Mouse (Mus musculus) lung, embryonic 16.5 days (tissue): ENCODE measurements at regions not wholly inside any gene's neighbourhood (a gene's known extent, or its start where the extent isn't known, plus 50 kb on each side); places are given as distances from the start of the nearest gene placed in this dataset.
A peak's percentile ranks its signal among the peaks of the same experiment; 100 is the strongest.

ENCODE experiments used
- ATAC-seq: fragments of 200-750 bp; cut with Nextera tagmentation; 2 replicates; pipeline ENCODE4 v1.8.0; 2017; ENCODE audit warnings: low read depth, mild to moderate bottlenecking, moderate library complexity
- H3K27ac ChIP-seq: fragments of 300-500 bp; sonication (generic); 2 replicates; pipeline ENCODE4 v1.5.1; 2014; ENCODE audit warnings: mild to moderate bottlenecking, control low read depth, low read length
- H3K27me3 ChIP-seq: fragments of 300-500 bp; sonication (generic); 2 replicates; pipeline ENCODE4 v1.6.1; 2014; ENCODE audit warnings: low read depth, low read length, mixed read lengths; ENCODE audit not compliant: control insufficient read depth, insufficient read depth
- H3K36me3 ChIP-seq: fragments of 300-500 bp; sonication (generic); 2 replicates; pipeline ENCODE4 v1.6.1; 2014; ENCODE audit warnings: low read length; ENCODE audit not compliant: control insufficient read depth, insufficient read depth
- H3K4me1 ChIP-seq: fragments of 300-500 bp; sonication (generic); replicated peaks from 2 replicates; pipeline ENCODE4 v1.6.1; 2014; ENCODE audit warnings: low read length, mixed read lengths; ENCODE audit not compliant: control insufficient read depth, insufficient read depth
- H3K4me2 ChIP-seq: fragments of 300-500 bp; sonication (generic); 2 replicates; pipeline ENCODE4 v1.6.1; 2014; ENCODE audit warnings: low read depth, low read length, control low read depth
- H3K4me3 ChIP-seq: fragments of 300-500 bp; sonication (generic); 2 replicates; pipeline ENCODE4 v1.5.1; 2014; ENCODE audit warnings: mild to moderate bottlenecking, low read length, control low read depth
- H3K9ac ChIP-seq: fragments of 300-500 bp; sonication (generic); 2 replicates; pipeline ENCODE4 v1.6.1; 2014; ENCODE audit warnings: low read length, control low read depth
- H3K9me3 ChIP-seq: fragments of 300-500 bp; sonication (generic); 2 replicates; pipeline ENCODE4 v1.6.1; 2016; ENCODE audit warnings: low read length; ENCODE audit not compliant: control insufficient read depth
- WGBS: fragments of 180-500 bp; shearing (Covaris S2); extraction: QIAGEN DNeasy Blood & Tissue Kit; methylation state at CpG from one replicate; pipeline ENCODE4 v1.1.7; 2014; 5-methylcytosine and 5-hydroxymethylcytosine counted together

DNA sequence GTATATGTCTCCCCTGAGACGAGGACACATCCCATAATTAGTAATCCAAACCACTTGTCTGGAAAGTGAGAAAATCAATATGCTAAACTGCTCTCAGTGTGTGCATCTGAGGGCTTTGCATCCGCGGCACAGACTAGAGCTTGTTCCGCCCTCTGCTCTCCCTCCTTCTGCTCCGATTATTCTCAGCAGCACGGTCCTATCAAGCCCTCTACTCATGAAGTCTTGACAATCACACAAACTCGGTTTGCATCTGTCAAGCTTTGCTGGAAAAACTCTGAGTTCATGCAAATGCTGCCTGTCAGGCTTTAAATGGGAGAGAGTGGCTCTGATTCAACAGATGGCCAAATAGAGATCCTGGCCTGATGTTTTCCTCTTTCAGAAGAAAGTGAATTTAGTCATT lies 1121.3 kb downstream of the Cdh8 start:
- H3K27me3 ChIP-seq = no peaks in the 10 kb centered on the region
- no peaks in the 10 kb centered on the region for H3K36me3 ChIP-seq
- H3K4me2 ChIP-seq = no peak overlapping the region
- no peak for ATAC-seq
- WGBS = 61% methylated on average over 7 of the region's 7 CpGs
- no peaks in the 10 kb centered on the region for H3K4me1 ChIP-seq
- no peak overlapping the region for H3K9ac ChIP-seq
- no peak overlapping the region for H3K27ac ChIP-seq
- no peaks in the 10 kb centered on the region for H3K9me3 ChIP-seq
- no peak overlapping the region for H3K4me3 ChIP-seq

DNA sequence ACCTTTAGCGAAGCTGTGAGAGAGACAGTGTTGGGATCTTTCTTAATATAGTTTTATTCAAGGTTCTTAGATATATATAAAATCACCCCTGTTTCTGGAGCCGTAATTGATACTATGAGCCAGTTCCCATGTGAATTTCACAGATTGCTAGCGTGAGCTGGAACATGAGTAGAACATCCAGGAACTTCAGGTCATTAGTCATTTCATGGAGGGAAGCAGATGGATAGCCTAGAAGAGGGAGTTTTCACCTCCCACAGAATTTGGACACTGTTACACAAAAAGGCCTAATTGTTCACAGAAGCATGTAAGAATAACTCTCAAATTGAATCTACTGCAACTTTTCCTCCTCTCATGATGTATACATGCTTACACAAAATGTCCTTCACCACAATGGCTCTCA lies 1156.0 kb downstream of the Cdh8 start:
- H3K4me1 ChIP-seq = no peaks in the 10 kb centered on the region
- H3K4me2 ChIP-seq = no peak overlapping the region
- no peaks in the 10 kb centered on the region for H3K27me3 ChIP-seq
- no peak overlapping the region for H3K4me3 ChIP-seq
- 85% methylated on average over 3 of the region's 3 CpGs for WGBS
- H3K36me3 ChIP-seq = no peaks in the 10 kb centered on the region
- H3K9ac ChIP-seq = no peak overlapping the region
- ATAC-seq = no peak
- no peak overlapping the region for H3K27ac ChIP-seq
- H3K9me3 ChIP-seq = no peaks in the 10 kb centered on the region

DNA sequence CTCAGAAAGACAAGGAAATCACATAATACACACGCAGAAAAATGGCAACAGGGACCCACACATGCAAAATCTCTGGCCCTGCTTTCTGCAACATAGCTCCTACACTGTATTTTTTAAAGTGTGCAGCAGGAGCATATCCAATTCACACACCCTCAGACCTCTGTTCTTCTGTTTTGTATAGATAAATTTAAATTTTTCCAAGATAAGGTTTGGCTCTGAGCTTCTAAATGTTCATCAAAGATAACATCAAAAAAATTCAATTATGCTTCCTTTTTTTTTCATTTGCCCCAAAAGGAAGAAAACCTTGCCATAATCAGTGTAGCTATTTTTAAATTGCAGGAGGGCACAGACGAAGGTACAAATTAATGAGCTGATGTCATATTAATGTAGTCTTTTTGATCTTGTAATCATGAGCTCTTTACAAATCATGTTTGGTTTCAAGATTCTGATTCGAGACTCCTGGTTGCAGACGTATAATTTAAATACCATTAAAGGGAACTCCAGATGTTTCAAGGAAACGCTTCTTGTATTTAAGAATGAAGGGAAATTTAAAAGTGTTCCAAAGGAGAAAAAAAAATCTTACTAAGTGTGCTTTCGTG lies 1172.8 kb downstream of the Cdh8 start:
- Histone ChIP-seq H3K4me1 (no peaks in the 10 kb centered on the region), H3K4me2 (no peak overlapping the region)

DNA sequence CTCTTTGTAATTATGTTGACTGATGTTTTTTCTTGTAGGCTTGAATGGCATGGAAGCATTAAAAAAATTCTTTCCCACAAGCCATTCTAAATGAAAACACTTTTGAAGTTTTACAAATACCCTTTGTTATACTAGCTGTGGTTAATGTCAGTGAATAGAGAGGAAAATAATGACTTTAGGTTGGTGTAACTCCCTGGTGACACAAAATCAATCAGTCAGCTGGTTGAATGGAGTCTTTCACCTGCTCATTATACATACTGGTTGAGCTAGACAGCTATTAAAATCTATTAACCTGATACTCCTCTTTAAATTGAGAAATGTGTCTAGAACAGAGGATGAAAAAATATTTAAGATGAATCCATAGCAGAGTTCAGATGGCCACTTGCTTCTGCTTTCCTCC lies 1202.3 kb downstream of the Cdh8 start:
- no peak overlapping the region for H3K4me3 ChIP-seq
- no peak for ATAC-seq
- no peak overlapping the region for H3K27ac ChIP-seq
- no peak overlapping the region for H3K4me2 ChIP-seq
- H3K9me3 ChIP-seq = no peaks in the 10 kb centered on the region
- H3K27me3 ChIP-seq = no peaks in the 10 kb centered on the region
- no peaks in the 10 kb centered on the region for H3K36me3 ChIP-seq
- no peaks in the 10 kb centered on the region for H3K4me1 ChIP-seq
- no peak overlapping the region for H3K9ac ChIP-seq

More for the DNA sequence above, 1172.8 kb downstream of the Cdh8 start:
- ATAC-seq = peak; percentile 56; the same call in 1 of the 2 replicates
- no peaks in the 10 kb centered on the region for H3K9me3 ChIP-seq
- no peak overlapping the region for H3K27ac ChIP-seq
- H3K9ac ChIP-seq = no peak overlapping the region
- 34% methylated on average over 6 of the region's 6 CpGs for WGBS
- no peak overlapping the region for H3K4me3 ChIP-seq
- no peaks in the 10 kb centered on the region for H3K36me3 ChIP-seq
- H3K27me3 ChIP-seq = no peaks in the 10 kb centered on the region
